Mouse (Mus musculus) testis, adult 2 months (tissue): ENCODE results near the gene Clta.

Experiments used
- CTCF ChIP-seq: fragments of 200-500 bp; IDR thresholded peaks from 2 replicates; pipeline ENCODE4 v1.5.1; 2012; ENCODE audit warnings: low read depth, mild to moderate bottlenecking, inconsistent platforms, low read length, moderate library complexity; ENCODE audit not compliant: control insufficient read depth, insufficient read depth, insufficient replicate concordance
- POLR2A ChIP-seq: fragments of 200-500 bp; IDR thresholded peaks from 2 replicates; pipeline ENCODE4 v1.6.1; 2012; ENCODE audit warnings: low read depth, mild to moderate bottlenecking, inconsistent platforms, low read length, moderate library complexity; ENCODE audit not compliant: control insufficient read depth

- no peak for TF ChIP-seq CTCF
- TF ChIP-seq POLR2A, result no peak
Measured at GRCm38 (mm10) chr4:43957846-43958461, 46.3 kb upstream of the Clta start.
